Mouse (Mus musculus): ENCODE measurements around the gene Slc43a1.
"Not testable (repeated sequence)": the region's sequence is repeated elsewhere in the genome, so short reads cannot be mapped to it uniquely, and the experiment has no call there.

Gene Slc43a1

DNA sequence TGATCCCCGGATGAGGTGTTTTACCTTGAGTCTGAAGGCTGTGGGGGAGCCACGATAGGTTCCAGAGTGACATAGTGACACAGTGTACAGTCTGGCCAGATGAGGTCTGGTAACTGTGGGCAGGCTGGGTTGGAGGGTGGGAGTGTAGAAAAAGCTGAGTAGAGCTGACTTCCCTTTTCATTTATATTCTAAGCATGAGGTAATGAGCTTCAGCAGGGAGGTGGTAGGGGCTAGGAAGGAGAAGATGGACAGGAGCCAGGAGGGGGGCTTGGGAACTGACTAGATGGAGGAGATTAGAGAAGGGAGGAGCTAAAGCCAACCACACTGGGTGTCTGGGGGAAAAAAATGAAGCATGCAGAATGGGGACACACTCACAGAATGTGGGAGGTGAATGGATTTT is 30.3 kb downstream of the Slc43a1 start:
- no peak for DNase-seq

DNA sequence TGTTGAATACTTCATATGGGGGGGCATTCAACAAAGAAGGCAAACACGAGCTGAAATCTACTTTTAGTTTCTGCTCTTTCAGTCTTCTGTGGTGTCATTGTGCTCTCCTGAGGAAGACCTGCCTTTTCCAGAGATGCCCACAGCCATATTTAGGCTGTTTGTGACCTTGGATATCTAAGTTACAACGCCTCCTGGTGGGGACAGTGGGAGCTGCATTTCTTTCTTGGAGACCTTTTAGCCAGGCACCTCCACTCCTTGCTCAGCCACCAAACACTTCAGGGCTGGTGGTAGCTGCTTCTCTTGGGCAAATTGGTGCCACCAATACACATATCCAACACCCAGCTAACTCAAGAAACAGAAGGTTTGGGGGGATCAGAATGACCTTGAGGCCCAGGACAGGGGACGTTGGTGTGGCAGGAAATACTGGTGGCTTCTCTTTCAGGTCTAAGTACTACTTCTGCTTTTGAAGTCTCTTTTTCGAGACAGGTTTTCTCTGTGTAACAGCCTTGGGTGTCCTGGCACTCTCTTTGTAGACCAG is 32.0 kb downstream of the Slc43a1 start:
- DNase-seq, result peak; percentile 36

DNA sequence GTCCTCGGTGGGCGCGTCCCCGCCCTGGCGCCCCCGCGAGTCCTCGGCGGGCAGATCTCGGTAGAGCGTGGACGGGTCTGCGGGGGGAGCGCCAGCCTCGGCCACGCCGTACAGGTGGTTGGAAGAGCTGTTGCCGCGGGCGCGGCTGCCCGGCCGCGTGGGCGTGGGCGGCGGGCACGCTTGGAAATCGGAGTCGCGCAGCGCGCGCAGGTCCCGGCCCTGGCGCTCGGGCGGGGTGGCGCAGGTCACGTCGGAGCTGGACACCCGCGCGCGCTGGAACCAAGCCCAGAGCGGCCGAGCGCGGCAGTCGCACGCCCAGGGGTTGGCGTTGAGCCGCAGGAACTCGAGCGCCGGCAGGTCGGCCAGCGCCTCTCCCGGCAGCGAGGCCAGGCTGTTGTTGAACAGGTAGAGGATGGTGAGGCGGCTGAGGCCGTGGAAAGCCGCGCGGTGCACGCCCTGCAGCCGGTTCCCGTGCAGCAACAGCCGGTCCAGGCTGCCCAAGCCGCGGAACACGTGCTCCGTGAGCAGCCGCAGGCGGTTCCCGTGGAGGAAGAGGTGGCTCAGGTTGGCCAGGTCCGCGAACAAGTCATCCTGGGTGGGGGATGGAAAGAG is 33.6 kb downstream of the Slc43a1 start:
- peak; percentile 65 for DNase-seq

GRCm38 (mm10) chr2:84875842-84876241 is 37.2 kb downstream of the Slc43a1 start:
- DNase-seq, result no peak

GRCm38 (mm10) chr2:84880590-84880989 is 41.9 kb downstream of the Slc43a1 start:
- DNase-seq, result no peak

GRCm38 (mm10) chr2:84882606-84883005 is 44.0 kb downstream of the Slc43a1 start:
- peak; percentile 45 for DNase-seq

DNA sequence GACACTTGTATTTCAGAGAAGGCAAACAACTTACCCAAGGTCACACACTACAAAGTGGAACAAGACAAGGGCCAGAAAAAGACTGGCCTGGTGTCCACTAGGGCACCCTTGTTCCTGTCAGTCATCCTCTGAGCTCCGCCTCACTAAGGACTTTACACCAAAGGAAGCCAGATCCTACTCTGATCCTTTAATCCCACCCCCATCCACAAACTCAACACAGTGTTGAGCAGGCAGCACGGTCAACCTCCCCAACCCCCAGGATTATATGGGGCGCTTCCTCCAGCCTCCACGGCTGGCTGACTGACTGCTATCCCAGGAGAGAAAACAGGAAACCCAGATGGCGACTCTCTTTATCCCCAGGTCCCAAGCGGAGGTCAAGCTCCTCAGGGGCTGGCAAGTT is 44.4 kb downstream of the Slc43a1 start:
- no peak for DNase-seq

GRCm38 (mm10) chr2:84883530-84883929 is 44.9 kb downstream of the Slc43a1 start:
- no peak for DNase-seq

GRCm38 (mm10) chr2:84883942-84884341 is 45.3 kb downstream of the Slc43a1 start:
- DNase-seq, result no peak

- DNase-seq, result no peak
These were observed 46.0 kb downstream of the Slc43a1 start for GRCm38 (mm10) chr2:84884611-84885010.

DNA sequence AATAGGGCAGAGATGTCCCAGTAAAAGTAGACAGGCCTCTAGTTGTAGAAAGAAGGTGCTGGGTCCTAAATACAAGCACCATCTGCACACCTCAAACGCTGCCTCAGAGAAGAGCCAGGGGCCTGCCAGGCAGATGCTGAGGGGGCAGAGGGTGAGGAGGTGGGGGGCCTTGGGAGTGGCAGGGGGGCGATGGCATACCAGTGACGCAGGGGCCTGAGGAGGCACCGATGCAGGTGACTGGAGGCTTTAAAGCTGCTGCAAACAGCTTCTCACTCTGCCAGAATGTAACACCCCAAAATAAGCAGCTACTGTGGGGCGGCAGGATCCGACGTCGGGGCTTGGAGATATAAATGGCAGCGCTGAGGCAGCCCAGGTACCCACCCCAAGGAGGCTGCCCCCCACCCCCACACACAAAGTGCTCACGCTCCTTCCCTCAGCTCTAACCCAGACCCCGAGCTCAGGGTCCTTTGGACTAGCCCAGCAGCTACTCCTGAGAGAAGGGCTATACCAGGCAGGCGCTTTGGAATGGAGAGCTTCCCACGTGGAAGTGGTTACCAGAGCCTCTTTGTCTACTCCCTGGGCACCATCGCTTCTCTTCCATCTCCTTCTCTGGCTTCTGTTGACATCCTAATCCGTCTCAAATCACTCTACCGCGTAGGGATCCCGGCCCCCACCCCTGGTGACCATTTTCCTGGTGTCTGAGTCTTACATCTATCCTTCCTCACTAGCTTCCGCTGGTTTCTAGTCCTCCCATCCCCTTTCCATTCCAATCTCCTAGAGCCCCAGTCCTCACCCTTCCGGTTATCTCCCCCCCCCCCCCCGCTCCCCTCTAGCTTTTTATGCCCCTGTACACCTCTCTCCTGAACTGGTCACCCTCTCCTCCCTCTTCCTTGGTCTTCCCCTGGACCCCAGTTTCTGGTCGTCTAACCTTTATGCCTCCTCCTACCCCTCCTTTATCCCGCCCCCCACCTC is 46.7 kb downstream of the Slc43a1 start:
- DNase-seq, result no peak

DNA sequence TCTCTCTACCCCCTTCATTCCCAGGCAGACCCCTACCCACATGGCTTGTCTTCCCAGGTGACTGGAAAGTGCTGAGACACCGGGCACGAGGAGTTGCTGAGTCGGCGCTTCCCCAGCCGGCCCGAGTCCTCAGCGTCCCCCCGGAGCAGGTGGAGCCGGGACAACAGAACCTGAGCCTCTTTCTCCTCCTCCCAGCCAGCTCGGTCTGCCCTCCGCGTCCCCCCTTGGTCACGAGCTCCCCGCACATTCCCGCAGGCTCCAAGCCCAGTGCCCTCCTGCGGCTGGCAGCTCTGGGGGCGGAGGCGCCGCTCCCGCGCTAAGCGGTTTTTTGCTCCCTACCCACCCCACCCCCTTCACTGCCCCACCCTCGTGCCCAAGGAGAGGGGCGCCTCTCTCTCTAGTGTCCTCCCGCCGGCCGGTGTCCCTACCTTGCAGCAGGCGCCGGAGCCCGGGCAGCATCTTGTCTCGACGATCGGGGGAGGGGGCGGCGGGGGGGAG is 47.6 kb downstream of the Slc43a1 start, which contains the start of gene Rtn4rl2:
Gene Rtn4rl2, minus strand, starts transcription at position 477 of the 498 bp plus-strand sequence.
- no peak for DNase-seq

- DNase-seq, result peak; percentile 63
These were observed 48.2 kb downstream of the Slc43a1 start for GRCm38 (mm10) chr2:84886821-84887281.

GRCm38 (mm10) chr2:84887411-84888271 is 49.0 kb downstream of the Slc43a1 start:
- DNase-seq, result peak; percentile 69

- DNase-seq, result peak; percentile 89
These were observed 50.1 kb downstream of the Slc43a1 start for GRCm38 (mm10) chr2:84888657-84889315.

DNA sequence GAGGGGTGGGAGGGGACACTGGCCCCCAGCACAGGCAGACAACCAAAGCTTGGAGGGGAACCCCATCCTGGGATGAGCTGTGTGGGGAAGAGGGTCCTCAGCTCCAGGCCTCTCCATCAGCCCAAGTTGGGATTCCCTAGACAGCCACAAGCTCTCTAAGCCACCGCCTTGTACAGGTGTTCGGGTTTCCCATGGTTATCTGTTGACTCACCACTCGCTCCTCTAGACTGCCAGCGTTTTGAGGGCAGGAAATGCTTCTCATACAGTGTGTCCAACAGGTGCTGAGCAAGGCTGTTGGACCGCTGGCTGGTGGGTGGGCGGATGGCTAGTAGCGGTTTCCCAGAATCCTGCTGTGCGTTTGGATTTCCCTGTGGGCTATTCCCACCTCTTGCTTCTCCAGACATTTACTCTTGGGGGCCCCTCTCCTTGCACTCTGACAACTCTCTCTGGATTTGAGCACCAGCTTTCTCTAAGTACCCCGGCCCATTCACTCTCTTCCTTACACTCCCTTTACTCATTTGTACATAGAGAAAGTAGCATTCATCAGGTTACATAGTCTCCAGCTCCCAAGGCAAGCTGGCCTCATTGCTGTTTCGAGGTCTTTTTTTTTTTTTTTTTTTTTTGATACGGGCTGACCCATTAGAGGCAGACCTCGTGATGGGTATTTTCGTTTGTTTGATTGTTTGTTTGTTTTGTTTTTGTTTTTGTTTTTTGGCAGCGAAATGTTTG is 50.8 kb downstream of the Slc43a1 start:
- DNase-seq, result no peak

- peak; percentile 86 for DNase-seq
These were observed 51.3 kb downstream of the Slc43a1 start for GRCm38 (mm10) chr2:84890045-84890340.

- DNase-seq, result no peak
These were observed 54.7 kb downstream of the Slc43a1 start for GRCm38 (mm10) chr2:84893359-84893758.

GRCm38 (mm10) chr2:84895495-84896198 is 57.0 kb downstream of the Slc43a1 start:
- DNase-seq, result peak; percentile 49

DNA sequence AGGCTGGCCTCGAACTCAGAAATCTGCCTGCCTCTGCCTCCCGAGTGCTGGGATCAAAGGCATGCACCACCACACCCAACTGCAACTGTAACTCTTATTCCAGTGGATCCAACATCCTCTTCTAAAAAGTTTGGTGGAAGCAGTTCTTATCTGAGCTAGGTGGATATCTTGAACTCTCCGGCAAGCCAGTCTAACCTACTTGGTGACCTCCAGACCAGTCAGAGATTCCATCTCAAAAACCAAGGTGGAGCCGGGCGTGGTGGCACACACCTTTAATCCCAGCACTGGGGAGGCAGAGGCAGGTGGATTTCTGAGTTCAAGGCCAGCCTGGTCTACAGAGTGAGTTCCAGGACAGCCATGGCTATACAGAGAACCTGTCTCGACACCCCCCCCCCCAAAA is 58.0 kb downstream of the Slc43a1 start:
- not testable (repeated sequence) for DNase-seq

GRCm38 (mm10) chr2:84912722-84913121 is 74.1 kb downstream of the Slc43a1 start:
- DNase-seq, result peak; percentile 51

All from lung, postnatal 10 days (tissue).